Mouse (Mus musculus): ENCODE measurements around the gene Plekhg1. TPM values are rescaled to one million over a fixed set of nuclear protein-coding genes. Genes with fewer than 3 reads are reported as not detected.

Gene Plekhg1
- polyA plus RNA-seq, 1 experiment from 2014 or later, result 7.4 TPM

DNA sequence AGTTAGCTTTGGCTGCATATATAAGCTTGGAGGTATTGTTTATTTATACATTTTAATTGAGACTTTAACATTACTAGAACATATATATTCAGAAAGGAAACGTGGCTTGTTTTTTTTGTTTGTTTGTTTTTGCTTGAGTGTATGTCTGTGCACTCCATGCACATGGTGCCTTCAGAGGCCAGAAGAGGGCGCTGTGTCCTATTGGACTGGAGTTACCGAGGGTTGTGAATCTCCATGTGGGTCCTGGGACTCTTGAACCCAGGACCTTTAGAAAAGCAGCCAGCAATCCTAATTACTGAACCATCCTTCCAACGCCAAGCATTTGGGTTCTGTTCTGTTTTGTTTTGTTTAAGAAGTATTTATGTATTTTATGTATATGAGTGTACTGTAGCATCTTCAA is 255.1 kb downstream of the Plekhg1 start:
- Histone ChIP-seq H3K27me3 (replicated peaks) (no peaks in the 10 kb centered on the region), H3K4me2 (no peak overlapping the region), H3K27ac (replicated peaks) (no peak overlapping the region), H3K4me3 (no peak overlapping the region), H3K36me3 (peaks cover 61% of the 10 kb centered on the region), H3K9me3 (no peaks in the 10 kb centered on the region), H3K4me1 (no peaks in the 10 kb centered on the region), H3K9ac (no peak overlapping the region)
- 80% methylated on average over 4 of the region's 4 CpGs for WGBS
- no peak for ATAC-seq (ENCODE audit: extremely low read depth, insufficient number of reproducible peaks, low FRiP score, low TSS enrichment)

DNA sequence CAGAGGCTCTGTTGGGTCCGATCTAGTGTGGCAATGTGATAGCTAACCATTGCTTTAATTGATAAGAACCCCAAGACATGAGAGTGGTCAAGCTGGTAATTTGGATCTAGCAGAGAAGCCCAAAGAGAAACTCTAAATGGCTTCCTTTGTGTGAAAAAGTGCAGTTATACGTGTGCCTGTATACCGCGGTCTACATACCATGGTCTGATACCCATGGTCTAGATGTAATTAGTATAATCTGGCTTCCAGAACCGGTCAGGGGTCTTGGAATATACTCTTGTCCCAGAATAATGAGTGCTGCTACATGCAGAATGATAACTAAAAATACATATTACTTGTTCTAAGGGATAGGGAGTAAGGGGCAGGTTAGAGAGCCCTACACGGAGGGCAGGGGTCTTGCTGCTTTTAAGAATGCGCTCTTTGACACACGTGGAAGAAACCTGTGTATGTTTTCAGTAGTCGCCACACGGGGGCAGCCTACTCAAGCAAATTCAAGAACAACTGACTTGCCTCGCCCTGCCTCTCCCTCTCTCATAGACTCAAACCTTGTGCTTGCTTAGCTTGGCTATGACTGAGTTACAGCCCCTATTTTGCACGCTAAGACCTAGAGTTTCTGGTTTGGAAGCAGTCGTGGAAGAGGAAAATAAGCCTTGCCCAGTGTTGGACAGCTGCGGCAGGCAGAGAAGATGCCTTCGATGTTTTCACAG is 256.2 kb downstream of the Plekhg1 start:
- WGBS, result 49% methylated on average over 15 of the region's 15 CpGs
- no peaks in the 10 kb centered on the region for H3K27me3 ChIP-seq (replicated peaks)
- peaks cover 55% of the 10 kb centered on the region for H3K36me3 ChIP-seq
- no peaks in the 10 kb centered on the region for H3K9me3 ChIP-seq
- no peak overlapping the region for H3K4me2 ChIP-seq
- no peak overlapping the region for H3K4me3 ChIP-seq
- no peak for ATAC-seq (ENCODE audit: extremely low read depth, insufficient number of reproducible peaks, low FRiP score, low TSS enrichment)
- H3K4me1 ChIP-seq, result no peaks in the 10 kb centered on the region
- no peak overlapping the region for H3K9ac ChIP-seq
- no peak overlapping the region for H3K27ac ChIP-seq (replicated peaks)

DNA sequence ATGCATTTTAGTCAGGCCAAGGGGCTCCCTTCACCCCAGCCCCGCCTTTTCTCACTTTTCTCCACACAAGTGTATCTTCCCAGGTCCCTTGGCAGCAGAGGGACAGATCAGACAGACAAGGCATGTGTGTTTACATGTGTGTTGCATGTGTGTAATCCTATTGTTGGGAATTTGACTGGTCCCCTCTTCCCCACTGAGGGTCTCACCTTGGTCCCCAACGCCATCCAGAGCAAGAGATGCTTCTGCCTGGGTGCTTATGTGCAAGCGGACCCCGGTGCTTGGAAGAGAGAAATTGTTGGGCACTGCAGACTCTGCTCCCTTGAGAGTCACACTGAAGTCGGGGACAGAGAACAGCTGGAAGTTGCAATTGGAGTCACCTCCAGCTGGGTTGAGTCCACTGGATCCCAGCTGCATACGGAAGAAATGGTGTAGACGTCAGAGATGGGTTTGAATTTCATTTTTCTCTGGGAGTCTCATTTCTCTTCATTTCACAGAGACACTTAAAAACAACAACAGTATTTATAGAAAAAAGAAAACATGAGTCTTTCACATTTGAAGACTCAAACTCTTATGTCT is 257.8 kb downstream of the Plekhg1 start:
- no peak for ATAC-seq (ENCODE audit: extremely low read depth, insufficient number of reproducible peaks, low FRiP score, low TSS enrichment)

DNA sequence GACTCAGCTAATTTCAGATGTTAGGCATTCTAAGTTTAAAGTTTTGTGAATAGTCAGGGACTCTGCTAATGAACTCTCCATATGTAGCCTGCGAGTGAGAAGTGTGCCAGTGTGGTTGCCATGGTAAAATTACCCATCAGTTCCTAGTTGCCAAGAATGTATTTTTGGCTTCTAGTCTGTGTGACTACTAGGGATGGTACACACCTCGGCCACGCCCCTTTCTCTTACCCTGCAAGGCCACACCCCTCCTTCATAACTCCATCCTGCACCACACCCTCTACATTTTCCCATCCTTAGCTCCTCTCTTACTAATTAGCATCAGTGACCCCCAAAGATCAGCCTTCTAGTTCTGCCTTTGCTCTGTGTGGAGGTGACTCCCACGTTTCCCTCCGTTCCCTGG is 262.5 kb downstream of the Plekhg1 start:
- no peaks in the 10 kb centered on the region for H3K9me3 ChIP-seq

More for the DNA sequence above, 257.8 kb downstream of the Plekhg1 start:
- Histone ChIP-seq H3K36me3 (peaks cover 39% of the 10 kb centered on the region), H3K27ac (replicated peaks) (no peak overlapping the region), H3K9me3 (no peaks in the 10 kb centered on the region), H3K4me1 (no peaks in the 10 kb centered on the region), H3K4me3 (no peak overlapping the region), H3K4me2 (no peak overlapping the region), H3K9ac (no peak overlapping the region), H3K27me3 (replicated peaks) (no peaks in the 10 kb centered on the region)
- 86% methylated on average over 7 of the region's 7 CpGs for WGBS

DNA sequence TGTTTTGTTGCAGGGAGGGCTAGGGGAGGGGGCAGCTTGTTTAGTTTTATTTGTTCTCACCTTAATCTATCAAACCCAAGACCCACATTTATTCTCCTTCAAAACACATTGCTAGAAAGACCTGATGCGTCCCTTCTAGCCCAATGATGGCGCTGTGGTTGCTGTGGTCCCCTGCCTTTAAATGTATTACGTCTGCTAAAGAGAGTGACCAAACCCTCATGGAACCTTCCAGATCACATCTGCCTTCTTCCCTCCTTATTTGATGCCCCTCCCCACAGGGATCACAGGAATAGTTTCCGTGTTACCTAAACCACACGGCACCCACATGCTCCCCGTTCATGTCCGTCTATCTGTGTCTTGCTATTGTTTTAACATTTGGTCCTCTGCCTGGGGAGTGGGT is 265.0 kb downstream of the Plekhg1 start:
- no peak for ATAC-seq (ENCODE audit: extremely low read depth, insufficient number of reproducible peaks, low FRiP score, low TSS enrichment)
- Histone ChIP-seq H3K36me3 (peaks cover 19% of the 10 kb centered on the region), H3K27ac (replicated peaks) (peak overlapping the region; percentile 46), H3K4me1 (peaks cover 5% of the 10 kb centered on the region; the same call in 1 of the 2 replicates), H3K9me3 (no peaks in the 10 kb centered on the region), H3K4me2 (no peak overlapping the region), H3K4me3 (no peak overlapping the region), H3K27me3 (replicated peaks) (no peaks in the 10 kb centered on the region), H3K9ac (no peak overlapping the region)
- 67% methylated on average over 7 of the region's 7 CpGs for WGBS

More for the DNA sequence above, 262.5 kb downstream of the Plekhg1 start:
- Histone ChIP-seq H3K4me1 (peaks cover 5% of the 10 kb centered on the region; the same call in 1 of the 2 replicates), H3K27ac (replicated peaks) (no peak overlapping the region), H3K27me3 (replicated peaks) (no peaks in the 10 kb centered on the region), H3K4me3 (no peak overlapping the region), H3K4me2 (no peak overlapping the region), H3K36me3 (peaks cover 16% of the 10 kb centered on the region), H3K9ac (no peak overlapping the region)
- no peak for ATAC-seq (ENCODE audit: extremely low read depth, insufficient number of reproducible peaks, low FRiP score, low TSS enrichment)
- 88% methylated on average over 5 of the region's 5 CpGs for WGBS

DNA sequence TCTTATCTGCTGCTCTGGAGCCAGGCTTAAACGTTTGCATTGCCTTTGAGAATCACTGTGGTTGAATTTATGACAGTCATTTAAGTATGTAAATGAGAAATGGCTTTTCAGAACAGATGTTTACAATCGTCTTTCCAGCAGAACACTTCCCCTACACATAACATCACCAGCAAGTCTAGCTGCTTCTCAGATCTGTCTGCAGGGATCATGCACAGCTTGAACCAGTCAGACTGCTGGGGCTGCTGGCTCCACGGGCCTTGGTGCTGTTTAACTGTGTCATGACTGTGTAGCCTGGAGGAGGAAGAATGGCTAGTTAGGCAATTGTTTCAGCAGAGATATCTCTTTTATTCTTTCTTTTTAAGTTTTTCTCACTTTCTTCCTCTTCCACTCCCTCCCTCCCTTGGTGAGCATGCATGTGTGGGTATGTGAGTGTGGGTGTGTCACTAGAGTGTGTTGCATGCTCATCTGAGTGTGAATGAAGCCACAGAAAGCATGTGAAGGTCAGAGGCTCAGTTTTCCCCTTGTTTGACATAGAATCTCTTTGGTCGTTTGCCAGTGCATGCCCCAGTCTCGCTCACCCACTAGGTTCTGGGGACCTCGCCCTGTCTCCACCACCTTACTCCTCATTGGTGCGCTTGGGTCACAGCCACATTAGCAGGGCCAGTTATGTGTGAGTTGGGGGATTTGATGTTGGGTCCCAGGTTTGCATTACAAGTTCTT is 266.3 kb downstream of the Plekhg1 start:
- WGBS, result 55% methylated on average over 7 of the region's 7 CpGs
- peaks cover 15% of the 10 kb centered on the region for H3K36me3 ChIP-seq
- H3K4me2 ChIP-seq, result no peak overlapping the region
- no peaks in the 10 kb centered on the region for H3K9me3 ChIP-seq
- no peak overlapping the region for H3K9ac ChIP-seq
- ATAC-seq (ENCODE audit: extremely low read depth, insufficient number of reproducible peaks, low FRiP score, low TSS enrichment), result no peak
- H3K4me1 ChIP-seq, result peaks cover 5% of the 10 kb centered on the region; the same call in 1 of the 2 replicates
- peak overlapping the region; percentile 67 for H3K27ac ChIP-seq (replicated peaks)
- H3K4me3 ChIP-seq, result no peak overlapping the region
- no peaks in the 10 kb centered on the region for H3K27me3 ChIP-seq (replicated peaks)

Other genes starting within 250 kb of the Plekhg1 start
- gene Iyd, start 200.1 kb upstream of the Plekhg1 start, polyA plus RNA-seq (2015; fragmentation: Nextera tagmentation; extraction: Ambion mirVana), result 0.27 and 0.69 TPM in 2 replicates
- gene Mthfd1l, start 232.8 kb downstream of the Plekhg1 start, polyA plus RNA-seq (2015; fragmentation: Nextera tagmentation; extraction: Ambion mirVana), result 12.2 and 13.0 TPM in 2 replicates